Mouse (Mus musculus) stomach, postnatal 0 days (tissue): ENCODE measurements around the gene Smad5. TPM values are rescaled to one million over a fixed set of nuclear protein-coding genes. Genes with fewer than 3 reads are reported as not detected.
A peak's percentile ranks its signal among the peaks of the same experiment; 100 is the strongest.

ENCODE experiments used
- ATAC-seq: fragments of 200-750 bp; cut with Nextera tagmentation; 2 replicates; pipeline ENCODE4 v1.8.0; 2017; ENCODE audit not compliant: low FRiP score, low TSS enrichment
- DNase-seq: peaks from one replicate; pipeline ENCODE4 v3.0.0-alpha.2; 2016; ENCODE audit warnings: low spot score
- H3K27ac ChIP-seq: fragments of 300-500 bp; sonication (generic); replicated peaks from 2 replicates; pipeline ENCODE4 v1.5.1; 2014; ENCODE audit warnings: mild to moderate bottlenecking, control low read depth
- H3K27me3 ChIP-seq: fragments of 300-500 bp; sonication (generic); 2 replicates; pipeline ENCODE4 v1.6.1; 2014; ENCODE audit warnings: low read length; ENCODE audit not compliant: control insufficient read depth, insufficient read depth
- H3K36me3 ChIP-seq: fragments of 300-500 bp; sonication (generic); 2 replicates; pipeline ENCODE4 v1.6.1; 2014; ENCODE audit warnings: low read length, mixed read lengths; ENCODE audit not compliant: control insufficient read depth, insufficient read depth
- H3K4me1 ChIP-seq: fragments of 300-500 bp; sonication (generic); replicated peaks from 2 replicates; pipeline ENCODE4 v1.6.1; 2014; ENCODE audit warnings: antibody characterized with exemption; ENCODE audit not compliant: control insufficient read depth, insufficient read depth
- H3K4me2 ChIP-seq: fragments of 300-500 bp; sonication (generic); replicated peaks from 2 replicates; pipeline ENCODE4 v1.6.1; 2014; ENCODE audit warnings: low read depth, mild to moderate bottlenecking, control low read depth, moderate library complexity
- H3K4me3 ChIP-seq: fragments of 300-500 bp; sonication (generic); 2 replicates; pipeline ENCODE4 v1.5.1; 2014; ENCODE audit warnings: low read depth, low read length, control low read depth
- H3K9ac ChIP-seq: fragments of 300-500 bp; sonication (generic); 2 replicates; pipeline ENCODE4 v1.6.1; 2014; ENCODE audit warnings: mild to moderate bottlenecking, low read length, control low read depth, mixed read lengths
- H3K9me3 ChIP-seq: fragments of 300-500 bp; sonication (generic); 2 replicates; pipeline ENCODE4 v1.6.1; 2016; ENCODE audit warnings: low read length; ENCODE audit not compliant: control insufficient read depth
- CTCF ChIP-seq: IDR thresholded peaks from 2 replicates; pipeline ENCODE4 v1.5.1; 2016; ENCODE audit warnings: antibody characterized with exemption, low read depth, mild to moderate bottlenecking, moderate library complexity
- EP300 ChIP-seq: optimal IDR thresholded peaks from 2 replicates; pipeline ENCODE3; 2016; ENCODE audit warnings: antibody characterized with exemption
- WGBS: fragments of 180-500 bp; shearing (Covaris S2); extraction: QIAGEN DNeasy Blood & Tissue Kit; methylation state at CpG from one replicate; pipeline ENCODE4 v1.1.7; 2014; 5-methylcytosine and 5-hydroxymethylcytosine counted together
- polyA plus RNA-seq: library from polyadenylated mRNA; unstranded; fragments of >200 nt; fragmentation: Nextera tagmentation; extraction: Ambion mirVana; gene quantifications from 2 replicates; pipeline ENCODE4 v1.2.1, GENCODE M21; 2015

Smad5 gene
- polyA plus RNA-seq, 1 experiment from 2014 or later, result 9.4 TPM

- Histone ChIP-seq H3K4me1 (no peaks in the 10 kb centered on the region), H3K27me3 (no peaks in the 10 kb centered on the region), H3K4me3 (no peak overlapping the region), H3K9me3 (no peaks in the 10 kb centered on the region), H3K36me3 (no peaks in the 10 kb centered on the region), H3K4me2 (no peak overlapping the region), H3K27ac (no peak overlapping the region), H3K9ac (no peak overlapping the region)
- TF ChIP-seq CTCF, result no peak
- no peak for ATAC-seq
- DNase-seq, result no peak
- WGBS, result 56% methylated on average over 1 of the region's 1 CpGs
Measured at GRCm38 (mm10) chr13:56770136-56770578, 67.3 kb downstream of the Smad5 start.

GRCm38 (mm10) chr13:56770786-56771185 is 68.0 kb downstream of the Smad5 start:
- H3K9ac ChIP-seq, result no peak overlapping the region
- TF ChIP-seq EP300, result no peak
- TF ChIP-seq CTCF, result peak; percentile 47
- H3K4me1 ChIP-seq, result no peaks in the 10 kb centered on the region
- no peak overlapping the region for H3K27ac ChIP-seq
- no peak overlapping the region for H3K4me3 ChIP-seq
- H3K27me3 ChIP-seq, result no peaks in the 10 kb centered on the region
- H3K36me3 ChIP-seq, result no peaks in the 10 kb centered on the region
- no peaks in the 10 kb centered on the region for H3K9me3 ChIP-seq
- WGBS, result 70% methylated on average over 5 of the region's 5 CpGs
- ATAC-seq (no peak), DNase-seq (no peak)
- no peak overlapping the region for H3K4me2 ChIP-seq

- Histone ChIP-seq H3K9me3 (no peaks in the 10 kb centered on the region), H3K27me3 (no peaks in the 10 kb centered on the region), H3K27ac (no peak overlapping the region), H3K36me3 (no peaks in the 10 kb centered on the region), H3K4me2 (no peak overlapping the region), H3K9ac (no peak overlapping the region), H3K4me3 (no peak overlapping the region), H3K4me1 (no peaks in the 10 kb centered on the region)
- 43% methylated on average over 3 of the region's 3 CpGs for WGBS
- no peak for DNase-seq
- ATAC-seq, result no peak
- TF ChIP-seq EP300, result no peak
- peak; percentile 53 for TF ChIP-seq CTCF
Measured at GRCm38 (mm10) chr13:56772592-56772991, 69.8 kb downstream of the Smad5 start.

- WGBS, result 54% methylated on average over 14 of the region's 14 CpGs
- no peaks in the 10 kb centered on the region for H3K36me3 ChIP-seq
- ATAC-seq (no peak), DNase-seq (no peak)
- no peak overlapping the region for H3K9ac ChIP-seq
- no peaks in the 10 kb centered on the region for H3K4me1 ChIP-seq
- no peak overlapping the region for H3K4me3 ChIP-seq
- H3K9me3 ChIP-seq, result no peaks in the 10 kb centered on the region
- H3K27ac ChIP-seq, result no peak overlapping the region
- no peak for TF ChIP-seq EP300
- no peak for TF ChIP-seq CTCF
- no peaks in the 10 kb centered on the region for H3K27me3 ChIP-seq
- H3K4me2 ChIP-seq, result no peak overlapping the region
Measured at GRCm38 (mm10) chr13:56773262-56773870, 70.6 kb downstream of the Smad5 start.

- H3K9ac ChIP-seq, result no peak overlapping the region
- no peaks in the 10 kb centered on the region for H3K9me3 ChIP-seq
- H3K4me2 ChIP-seq, result no peak overlapping the region
- H3K36me3 ChIP-seq, result no peaks in the 10 kb centered on the region
- TF ChIP-seq EP300 (no peak), CTCF (no peak)
- H3K27me3 ChIP-seq, result no peaks in the 10 kb centered on the region
- no peak overlapping the region for H3K27ac ChIP-seq
- DNase-seq (no peak), ATAC-seq (0 out of 2 replicates have a peak, but pooled peaks have one; percentile 29)
- H3K4me3 ChIP-seq, result no peak overlapping the region
- H3K4me1 ChIP-seq, result no peaks in the 10 kb centered on the region
- 50% methylated on average over 5 of the region's 5 CpGs for WGBS
Measured at GRCm38 (mm10) chr13:56774304-56774703, 71.5 kb downstream of the Smad5 start.

GRCm38 (mm10) chr13:56780746-56781469 is 78.1 kb downstream of the Smad5 start:
- Histone ChIP-seq H3K27me3 (no peaks in the 10 kb centered on the region), H3K4me1 (no peaks in the 10 kb centered on the region), H3K27ac (no peak overlapping the region), H3K9ac (no peak overlapping the region), H3K4me3 (no peak overlapping the region), H3K36me3 (no peaks in the 10 kb centered on the region), H3K4me2 (no peak overlapping the region), H3K9me3 (no peaks in the 10 kb centered on the region)
- ATAC-seq (no peak), DNase-seq (no peak)
- no peak for TF ChIP-seq EP300
- no peak for TF ChIP-seq CTCF
- WGBS, result 72% methylated on average over 13 of the region's 13 CpGs
